Mouse (Mus musculus) heart, adult 11 months (tissue): ENCODE measurements around the gene Ror2.
"Not testable (repeated sequence)": the region's sequence is repeated elsewhere in the genome, so short reads cannot be mapped to it uniquely, and the experiment has no call there.

Source experiments
- DNase-seq: peaks from one replicate; pipeline ENCODE4 v3.0.0; 2022

The Ror2 gene

GRCm38 (mm10) chr13:53285756-53286361 lies at the start of gene Ror2:
Gene Ror2 (minus strand): TSS chr13:53286124.
- DNase-seq = peak; percentile 96

- no peak for DNase-seq
Observed at GRCm38 (mm10) chr13:53333769-53334168, 47.8 kb upstream of the Ror2 start.

DNA sequence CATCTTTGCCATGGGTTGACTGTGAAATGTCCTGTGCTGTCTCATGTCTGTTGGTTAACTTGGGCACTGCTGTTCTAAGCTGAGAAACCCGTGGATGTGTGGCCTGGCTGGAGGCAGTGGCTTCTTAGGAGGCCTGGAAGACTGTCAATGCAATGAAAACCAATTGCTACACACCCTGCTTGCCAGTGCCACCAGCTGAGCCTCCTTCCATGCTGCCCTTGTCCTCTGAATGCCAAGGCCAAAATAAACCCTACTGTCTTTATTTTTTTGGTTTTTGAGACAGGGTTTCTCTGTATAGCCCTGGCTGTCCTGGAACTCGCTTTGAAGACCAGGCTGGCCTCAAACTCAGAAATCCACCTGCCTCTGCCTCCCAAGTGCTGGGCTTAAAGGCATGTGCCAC lies 44.3 kb upstream of the Ror2 start:
- DNase-seq = no peak

DNA sequence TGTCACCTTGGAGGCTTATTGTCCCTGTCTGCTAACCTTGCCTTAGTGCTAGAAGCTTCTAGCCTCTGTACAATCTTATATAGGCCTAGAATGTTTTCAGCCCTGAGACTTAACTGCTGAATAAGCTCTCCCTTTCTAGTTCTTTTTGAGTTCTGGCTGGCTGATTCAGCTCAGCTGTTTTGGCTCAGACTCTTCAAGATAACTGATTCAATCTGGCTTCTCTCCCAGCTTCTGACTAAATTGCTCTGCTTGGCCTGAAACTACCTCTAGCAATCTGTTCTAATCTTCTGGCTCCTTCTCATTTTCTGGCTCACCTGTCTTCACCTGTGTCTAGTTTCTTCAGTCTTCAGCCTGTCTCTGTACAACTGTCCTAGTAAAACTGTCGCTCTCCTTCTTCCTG lies 39.6 kb upstream of the Ror2 start:
- DNase-seq = no peak

DNA sequence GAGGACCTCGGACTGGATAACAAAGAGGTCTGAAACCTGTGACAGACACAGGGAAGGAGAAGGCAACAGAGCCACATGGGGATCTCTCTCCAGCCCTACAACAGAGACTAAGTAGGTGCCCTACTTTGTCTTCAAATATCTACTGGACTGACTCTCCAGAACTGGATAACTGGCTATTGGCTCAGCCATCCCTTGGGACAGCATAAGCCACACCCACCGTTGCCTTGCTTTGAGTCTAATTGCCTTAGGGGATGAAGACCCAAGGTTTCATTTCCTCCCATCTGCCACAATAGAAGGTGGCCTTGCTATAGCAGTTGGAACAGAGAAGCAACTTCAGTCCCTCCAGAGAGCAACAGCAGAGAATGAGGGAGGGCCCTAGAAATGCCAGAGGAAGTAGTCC lies 37.7 kb upstream of the Ror2 start:
- no peak for DNase-seq

DNA sequence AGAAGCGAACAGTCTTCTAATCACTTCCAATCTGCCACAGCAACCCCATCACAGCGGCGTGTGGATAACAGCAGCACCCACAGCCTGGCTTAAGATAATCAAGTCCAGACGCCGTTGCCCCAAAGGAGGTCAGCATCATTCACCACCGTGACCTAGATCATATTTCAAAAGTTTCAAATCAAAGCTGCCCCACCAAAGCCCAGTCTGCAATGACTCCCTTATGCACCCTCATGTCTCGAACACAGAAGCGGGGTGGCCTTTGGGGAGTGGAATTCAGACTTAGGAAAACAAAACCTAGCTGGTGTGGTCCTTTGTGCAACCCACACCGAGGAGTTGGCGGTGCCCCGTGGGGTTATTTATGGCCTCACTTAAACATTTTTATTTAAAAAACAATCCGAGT lies 35.0 kb upstream of the Ror2 start:
- DNase-seq = no peak

DNA sequence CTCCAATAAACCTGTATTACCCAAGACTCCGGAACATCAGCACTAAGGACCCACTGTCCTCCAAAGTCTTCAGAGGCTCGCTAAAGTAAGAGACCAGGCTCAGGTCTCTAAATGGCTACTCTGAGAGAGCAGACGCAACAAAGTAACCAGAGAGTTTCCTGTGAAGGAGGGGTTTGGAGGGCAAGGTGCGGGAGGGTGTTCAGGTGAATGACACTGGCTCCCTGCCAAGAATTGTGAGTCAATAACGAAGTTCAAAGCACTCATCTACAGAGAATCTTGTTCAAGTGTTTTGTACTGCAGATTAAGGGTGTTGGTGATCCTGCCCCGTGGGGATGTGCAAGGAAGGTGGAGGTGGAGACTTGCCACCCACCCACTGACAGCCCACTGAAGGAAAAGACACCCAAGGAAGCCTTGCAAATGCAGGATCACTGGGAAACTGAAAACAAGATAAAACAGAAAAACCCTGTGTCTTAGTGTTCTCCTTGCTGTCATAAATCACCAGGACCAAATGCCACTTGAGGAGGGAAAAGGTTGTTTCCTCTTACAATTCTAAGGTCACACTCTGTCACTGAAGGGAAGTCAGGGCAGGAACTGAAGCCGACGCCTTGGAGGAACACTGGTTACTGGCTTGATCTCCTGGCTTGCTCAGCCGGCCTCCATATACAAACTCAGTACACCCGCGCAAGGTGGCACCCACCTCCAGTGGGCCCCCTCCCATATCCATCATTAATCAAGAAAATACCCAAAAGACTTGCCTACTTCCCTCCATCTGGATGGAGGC lies 30.8 kb upstream of the Ror2 start:
- DNase-seq = no peak

DNA sequence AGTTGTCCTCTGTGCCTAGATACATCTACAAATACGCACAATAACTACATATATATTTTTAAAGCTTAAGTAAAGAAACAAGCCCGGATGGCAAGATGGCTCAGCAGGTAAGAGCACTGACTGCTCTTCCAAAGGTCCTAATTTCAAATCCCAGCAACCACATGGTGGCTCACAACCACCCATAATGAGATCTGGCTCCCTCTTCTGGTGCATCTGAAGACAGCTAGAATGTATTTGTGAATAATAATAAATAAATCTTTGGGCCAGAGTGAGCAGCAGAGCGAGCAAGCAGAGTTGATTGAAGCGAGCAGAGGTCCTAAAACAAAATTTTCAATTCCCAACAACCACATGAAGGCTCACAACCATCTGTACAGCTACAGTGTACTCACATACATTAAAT lies 29.8 kb upstream of the Ror2 start:
- not testable (repeated sequence) for DNase-seq

GRCm38 (mm10) chr13:53310442-53310841 lies 24.5 kb upstream of the Ror2 start:
- DNase-seq = no peak

DNA sequence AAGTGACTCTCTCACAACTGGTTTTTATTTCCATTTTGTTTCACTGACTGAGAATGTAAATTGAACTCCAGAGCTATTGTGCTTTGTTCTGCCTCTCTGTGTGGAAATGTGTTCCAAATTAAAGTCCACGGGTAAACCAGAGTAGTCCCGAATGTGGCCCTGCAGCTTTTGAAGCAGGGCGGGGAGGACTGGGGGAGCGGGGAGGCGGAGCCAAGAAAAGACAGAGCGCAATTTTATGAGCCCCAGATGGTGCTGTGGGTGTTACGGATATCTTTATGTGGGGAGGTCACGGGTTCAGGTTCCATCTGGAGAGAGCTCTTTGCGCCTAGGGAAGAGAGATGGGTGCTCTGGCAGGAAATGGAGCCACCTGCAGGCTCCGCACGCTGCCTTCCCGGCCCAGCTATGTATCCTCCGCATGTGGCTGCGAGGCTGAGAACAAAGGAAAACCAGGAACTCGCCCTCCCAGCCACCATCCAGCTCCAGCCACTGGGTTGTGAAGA lies 23.8 kb upstream of the Ror2 start:
- DNase-seq = peak; percentile 92

- no peak for DNase-seq
Observed at GRCm38 (mm10) chr13:53309148-53309547, 23.2 kb upstream of the Ror2 start.

GRCm38 (mm10) chr13:53306836-53307235 lies 20.9 kb upstream of the Ror2 start:
- DNase-seq = no peak

GRCm38 (mm10) chr13:53305256-53305655 lies 19.3 kb upstream of the Ror2 start:
- DNase-seq = no peak

- DNase-seq = no peak
Observed at GRCm38 (mm10) chr13:53302688-53303087, 16.8 kb upstream of the Ror2 start.

DNA sequence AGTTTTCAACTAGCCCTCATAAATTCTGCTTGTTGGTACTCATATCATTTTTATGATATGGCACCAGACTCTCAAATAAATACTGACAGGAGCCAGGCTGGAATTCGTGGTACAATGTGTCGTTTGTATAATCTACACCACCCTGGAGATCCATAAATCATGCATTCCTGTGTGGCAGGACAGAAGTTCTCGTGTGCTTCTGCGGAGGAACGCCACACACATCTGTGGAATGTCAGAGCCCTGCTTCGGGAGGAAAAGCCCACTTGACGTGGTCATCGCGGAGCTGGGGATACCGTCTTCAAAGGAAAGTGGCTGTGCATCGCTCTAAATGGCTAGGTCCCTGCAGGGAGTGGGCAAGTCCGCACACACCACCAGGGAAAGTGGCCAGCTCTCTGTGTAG lies 7.1 kb upstream of the Ror2 start:
- DNase-seq = no peak

- DNase-seq = no peak
Observed at GRCm38 (mm10) chr13:53292244-53292643, 6.3 kb upstream of the Ror2 start.

DNA sequence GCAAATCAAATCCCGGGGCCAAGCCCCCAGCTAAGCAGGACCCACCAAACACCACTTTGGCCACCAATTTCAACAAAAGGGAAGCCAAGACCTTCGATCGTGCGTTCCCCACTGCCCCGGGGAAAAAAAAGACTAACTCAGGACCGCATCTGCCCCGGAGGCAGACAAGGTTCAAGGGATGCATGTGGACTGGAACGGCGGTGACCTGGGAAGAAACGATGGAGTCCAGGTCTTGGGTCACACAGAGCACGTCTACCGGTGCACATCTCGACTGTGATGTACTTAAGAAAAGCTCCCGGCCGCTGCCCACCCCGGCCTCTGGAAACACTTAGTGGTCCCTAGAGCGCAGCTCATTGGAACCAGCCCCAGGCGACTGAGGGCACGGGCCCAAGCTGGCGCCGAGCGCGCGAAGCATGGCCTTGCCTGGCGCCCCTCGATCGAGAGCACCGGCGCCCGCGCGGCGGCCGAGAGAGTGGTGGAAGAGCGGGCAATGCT lies 616 bp downstream of the Ror2 start:
- DNase-seq = peak; percentile 93

DNA sequence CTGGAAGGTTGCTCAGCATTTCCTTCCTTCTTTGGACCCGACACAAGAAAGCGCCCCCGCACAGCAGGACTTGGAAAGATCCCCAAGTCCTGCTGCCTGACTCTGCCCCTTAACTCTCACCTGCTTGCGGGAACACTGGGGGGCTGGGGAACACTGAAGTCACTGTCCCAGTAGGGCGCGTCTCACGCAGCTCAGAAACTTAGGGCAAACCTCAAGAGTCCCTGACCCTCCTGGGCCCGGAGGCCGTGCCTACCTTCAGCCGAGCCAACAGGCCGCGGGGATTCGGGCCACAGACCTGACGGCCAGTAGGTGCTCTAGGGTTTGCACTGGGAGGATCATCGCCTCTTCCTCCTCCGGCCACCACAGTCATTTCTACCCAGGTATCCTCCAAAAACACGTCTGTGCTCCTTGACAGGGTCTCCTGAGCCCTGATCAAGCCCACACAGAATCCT lies 1.2 kb downstream of the Ror2 start:
- DNase-seq = peak; percentile 90

DNA sequence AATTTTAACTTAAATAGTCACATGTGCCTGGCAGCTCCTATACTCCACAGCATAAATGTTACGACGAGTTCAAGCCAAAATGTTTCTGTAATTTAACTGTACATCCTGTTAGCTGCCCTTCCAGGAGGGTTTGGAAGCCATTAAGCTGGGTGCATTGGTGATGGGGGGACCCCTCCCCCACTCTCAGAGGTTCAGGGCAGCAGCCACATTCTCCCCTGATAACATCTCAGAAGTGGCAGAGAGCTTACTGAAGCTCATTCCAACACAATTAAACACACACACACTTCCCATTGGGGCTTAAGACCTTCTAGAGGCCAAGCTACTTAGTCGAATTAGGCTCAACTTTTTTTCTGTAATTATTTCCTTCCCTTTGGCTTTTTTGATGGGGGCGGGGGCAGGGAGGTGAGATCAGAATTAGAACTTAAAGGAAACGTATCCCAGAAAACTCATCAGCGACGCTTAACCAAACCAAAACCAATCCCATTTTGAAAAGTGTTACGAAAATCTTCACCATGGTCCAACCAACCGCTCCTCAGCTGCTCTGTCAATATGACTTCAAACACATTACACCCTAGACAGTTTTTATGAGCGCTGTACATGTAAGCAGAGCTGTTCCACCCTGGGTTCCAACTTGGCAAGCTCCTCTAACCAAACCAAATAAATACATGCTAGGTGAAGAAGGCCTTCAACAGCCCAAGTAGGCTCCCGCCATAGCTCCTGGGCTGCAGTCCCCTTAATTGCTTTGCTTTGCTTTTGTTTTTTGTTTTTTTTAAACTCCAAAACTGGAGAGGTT lies 4.1 kb downstream of the Ror2 start:
- no peak for DNase-seq

DNA sequence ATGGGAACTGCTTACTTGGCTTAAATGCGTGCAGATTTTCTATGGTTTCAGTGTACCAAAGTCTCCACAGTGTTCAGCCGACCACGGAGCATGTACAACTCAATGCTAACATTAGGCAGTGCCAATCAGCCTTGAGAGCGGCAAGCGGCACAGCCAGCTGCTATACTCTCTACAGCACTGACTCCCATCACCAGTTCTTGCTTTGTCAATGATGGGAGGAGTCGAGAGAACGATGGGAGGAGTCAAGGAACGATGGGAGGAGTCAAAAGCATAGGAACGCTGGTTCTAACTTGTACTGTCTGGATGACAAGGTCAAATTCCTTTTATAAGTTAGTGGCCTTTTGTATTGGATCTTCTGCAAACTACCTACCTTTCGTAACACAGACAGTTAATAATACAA lies 7.0 kb downstream of the Ror2 start:
- DNase-seq = no peak

DNA sequence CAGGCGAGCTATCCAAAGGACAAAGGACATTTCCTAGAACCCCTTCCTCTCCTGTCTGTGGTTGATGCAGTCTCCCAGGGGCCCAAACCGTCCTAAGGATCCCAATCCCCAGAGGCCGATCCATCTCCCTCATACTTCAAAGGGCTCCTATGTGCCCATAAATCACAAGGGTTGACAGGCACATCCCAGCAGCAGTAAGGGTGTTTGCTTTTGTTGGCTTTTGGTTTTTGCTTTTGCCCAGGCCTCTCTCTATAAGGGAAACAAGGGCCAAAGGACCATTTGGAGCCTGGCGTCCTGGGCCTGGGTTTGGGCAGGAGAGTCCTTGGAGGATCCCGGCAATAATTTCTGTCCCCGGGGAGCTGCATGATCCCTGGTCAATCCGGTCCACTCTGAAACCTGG lies 9.5 kb downstream of the Ror2 start:
- peak; percentile 90 for DNase-seq

DNA sequence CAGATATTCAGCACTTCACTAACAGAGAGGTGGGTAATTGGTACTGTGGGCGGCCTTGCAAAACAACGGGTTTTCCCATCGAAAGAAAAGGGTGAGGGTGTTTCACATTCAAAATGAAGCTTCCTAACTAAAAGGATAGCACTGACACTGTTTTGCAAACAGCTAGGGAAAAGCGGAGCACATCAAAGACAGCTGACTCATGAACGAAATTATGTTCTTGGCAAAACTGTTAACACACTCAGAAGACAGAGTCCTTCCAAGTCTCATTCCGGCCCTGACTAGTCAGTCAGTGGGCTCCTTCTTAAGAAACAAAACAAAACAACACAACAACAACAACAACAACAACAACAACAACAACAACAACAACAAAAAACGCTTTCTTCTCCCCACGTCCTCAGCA lies 10.1 kb downstream of the Ror2 start:
- DNase-seq = peak; percentile 92

DNA sequence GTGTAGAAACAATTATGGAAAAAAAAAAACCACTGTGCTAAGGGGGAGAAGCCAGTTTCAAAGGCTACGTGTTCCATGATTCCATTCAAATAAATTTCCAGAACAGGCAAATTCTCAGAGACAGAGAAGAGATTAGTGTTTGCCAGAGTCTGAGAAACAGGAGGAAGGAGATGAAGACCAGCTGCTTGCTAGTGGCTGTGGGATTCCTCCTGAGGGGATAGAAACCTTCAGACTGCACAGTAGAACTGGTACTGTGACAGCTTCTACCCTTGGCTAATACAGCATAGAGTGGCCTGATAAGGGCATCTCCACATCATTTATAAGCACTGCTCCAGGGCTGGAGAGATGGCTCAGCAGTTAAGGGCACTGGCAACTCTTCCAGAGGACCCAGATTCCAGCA lies 11.2 kb downstream of the Ror2 start:
- peak; percentile 94 for DNase-seq

GRCm38 (mm10) chr13:53271595-53271994 lies 14.3 kb downstream of the Ror2 start:
- no peak for DNase-seq
